Mouse (Mus musculus) kidney, adult 18-20 months (tissue): Measurements from ENCODE around the gene Fbxo45.
A peak's percentile ranks its signal among the peaks of the same experiment; 100 is the strongest.
"Not testable (repeated sequence)": the region's sequence is repeated elsewhere in the genome, so short reads cannot be mapped to it uniquely, and the experiment has no call there.

Experiments
- DNase-seq: peaks from one replicate; pipeline ENCODE4 v3.0.0; 2021

The Fbxo45 gene

GRCm38 (mm10) chr16:32246952-32247370 lies at the start of gene Fbxo45, which contains the start of gene Wdr53:
TSS of gene Fbxo45 (minus strand) at chr16:32247158.
TSS of gene Wdr53 (plus strand) at chr16:32247227.
- DNase-seq, result peak; percentile 97

DNA sequence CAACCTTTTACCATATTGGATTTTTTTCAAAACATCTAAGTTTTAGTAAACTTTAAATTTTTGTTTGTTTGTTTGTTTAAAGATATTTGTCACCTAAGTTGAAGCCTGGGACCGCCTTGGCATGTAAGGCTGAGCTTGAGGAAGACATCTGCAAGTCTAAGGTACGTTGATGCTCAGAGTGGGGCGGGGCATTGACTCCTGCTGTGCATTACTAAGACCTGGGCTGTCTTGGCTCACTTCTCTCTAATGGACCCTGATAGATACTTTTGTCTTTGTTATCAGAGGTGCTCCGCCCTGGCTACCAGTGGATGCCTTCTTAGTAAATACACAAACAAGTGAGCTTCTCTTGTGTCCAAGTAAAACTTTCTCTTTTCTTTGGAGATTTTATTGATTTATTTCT lies 44.9 kb upstream of the Fbxo45 start:
- DNase-seq, result no peak

DNA sequence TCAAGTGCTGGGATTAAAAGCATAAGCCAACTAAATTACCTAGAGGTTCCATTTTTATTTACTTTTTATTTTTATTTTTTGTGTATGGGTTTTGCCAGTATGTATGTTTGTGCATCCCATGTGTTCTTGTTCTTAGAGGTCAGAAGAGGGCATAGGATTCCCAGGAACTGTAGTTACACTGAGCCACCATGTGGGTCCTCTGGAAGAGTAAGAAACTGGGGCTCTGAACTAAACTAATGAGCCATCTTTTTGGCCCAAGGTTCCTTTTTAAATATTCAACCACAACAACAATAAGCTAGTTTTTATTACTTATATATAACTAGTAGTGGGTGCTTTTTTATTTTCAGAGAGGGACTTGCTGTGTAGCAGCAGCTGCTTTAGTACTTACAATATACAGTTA lies 35.6 kb upstream of the Fbxo45 start:
- DNase-seq, result no peak

DNA sequence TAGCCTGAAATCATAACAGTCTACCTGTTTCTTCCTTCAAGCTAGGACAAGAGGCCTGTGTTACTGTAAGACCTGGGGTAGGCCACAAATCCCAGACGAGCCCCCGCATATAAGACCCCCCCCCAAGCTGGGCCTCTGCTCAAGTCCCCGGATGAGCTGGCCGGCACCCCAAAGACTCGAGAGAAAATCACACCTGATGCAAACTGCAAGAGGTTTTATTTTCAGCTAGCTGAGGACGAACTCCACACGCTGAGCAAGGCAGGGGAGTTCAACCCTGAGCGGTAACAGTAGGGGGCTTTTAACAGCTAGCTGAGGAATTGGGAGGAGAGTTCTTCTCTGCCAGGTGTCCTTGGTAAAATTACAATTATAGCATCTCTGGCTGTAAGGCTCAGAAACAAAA lies 33.3 kb upstream of the Fbxo45 start:
- no peak for DNase-seq

DNA sequence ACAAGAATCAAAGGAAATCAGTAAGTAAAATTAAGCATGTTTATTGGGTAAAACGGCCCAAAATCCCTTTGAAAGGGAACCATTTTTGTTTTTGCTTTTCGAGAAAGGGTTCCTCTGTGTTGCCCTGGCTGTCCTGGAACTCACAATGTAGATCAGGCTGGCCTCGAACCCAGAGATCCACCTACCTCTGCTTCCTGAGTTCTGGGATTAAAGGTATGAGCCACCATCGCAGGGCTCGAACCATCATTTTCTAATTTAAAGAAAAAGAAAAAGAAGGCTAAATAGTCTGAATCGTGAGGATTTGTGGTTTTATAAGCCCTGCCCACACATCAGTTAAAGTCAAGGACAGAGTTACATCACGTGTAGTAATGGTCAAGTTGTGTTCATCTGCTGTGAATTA lies 31.4 kb upstream of the Fbxo45 start:
- no peak for DNase-seq

DNA sequence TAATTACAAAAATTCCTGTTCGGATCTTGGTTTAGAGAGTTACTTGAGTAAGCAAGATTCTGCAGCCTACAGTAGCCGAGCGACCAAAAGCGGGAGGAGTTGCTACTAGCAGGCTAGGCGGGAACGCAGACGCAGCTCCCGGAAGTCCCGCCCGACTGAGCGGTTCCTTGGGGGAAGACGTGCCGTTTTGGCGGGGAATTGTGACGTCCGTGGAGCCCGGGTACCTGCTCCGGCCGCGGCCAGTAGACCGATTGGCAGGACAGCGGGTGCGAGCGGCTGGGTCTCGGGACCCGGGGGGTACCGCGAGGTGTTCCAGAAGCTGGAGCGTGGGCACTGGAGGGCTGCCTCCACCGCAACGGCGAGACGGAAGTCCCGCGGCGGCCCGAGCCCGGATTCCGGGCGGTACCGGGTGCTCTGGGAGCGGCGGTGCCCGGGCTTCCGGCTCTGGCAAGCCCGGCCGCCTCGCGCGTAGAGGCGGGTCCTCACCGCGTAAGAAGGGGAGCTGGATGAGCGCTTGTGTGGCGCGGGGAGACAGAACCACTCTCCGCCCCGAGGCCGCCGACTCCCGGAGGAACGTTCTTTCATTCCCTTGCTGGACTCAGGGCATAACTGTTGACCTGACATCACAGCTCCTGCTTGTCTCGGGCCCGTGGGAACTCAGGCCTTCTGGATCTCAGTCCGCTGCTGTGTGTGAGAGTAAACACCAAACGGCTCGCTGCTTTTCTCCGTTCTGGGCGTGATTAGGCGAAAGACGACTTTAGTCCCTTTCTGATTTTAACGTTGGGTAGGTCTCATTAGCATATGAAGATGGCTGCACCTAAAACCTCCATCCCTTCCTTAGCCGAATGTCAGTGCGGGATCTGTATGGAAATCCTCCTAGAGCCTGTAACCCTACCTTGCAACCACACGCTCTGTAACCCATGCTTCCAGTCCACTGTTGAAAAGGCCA lies 30.6 kb upstream of the Fbxo45 start, which contains the start of gene Rnf168:
Gene Rnf168 (plus strand): TSS at position 152 of the 949 bp plus-strand sequence.
- peak; percentile 93 for DNase-seq

DNA sequence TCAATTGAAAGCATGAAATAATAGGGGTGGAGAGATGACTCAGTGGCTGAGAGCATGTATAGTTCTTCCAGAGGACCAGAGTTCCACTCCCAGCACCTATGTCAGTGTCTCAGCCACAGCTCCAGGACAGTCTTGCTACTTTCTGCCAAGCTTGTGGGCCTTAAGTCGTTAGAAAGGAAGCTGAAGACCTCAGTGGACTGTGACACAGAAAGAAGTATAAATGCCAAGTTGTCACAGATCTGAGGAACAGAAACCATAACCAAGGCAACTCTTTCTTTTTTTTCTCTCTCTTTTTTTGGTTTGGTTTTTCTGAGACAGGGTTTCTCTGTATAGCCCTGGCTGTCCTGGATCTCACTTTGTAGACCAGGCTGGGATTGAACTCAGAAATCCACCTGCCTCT lies 28.9 kb upstream of the Fbxo45 start:
- no peak for DNase-seq

GRCm38 (mm10) chr16:32275041-32275440 lies 28.1 kb upstream of the Fbxo45 start:
- no peak for DNase-seq

GRCm38 (mm10) chr16:32273338-32273737 lies 26.4 kb upstream of the Fbxo45 start:
- DNase-seq, result no peak

GRCm38 (mm10) chr16:32271291-32271690 lies 24.3 kb upstream of the Fbxo45 start, which contains the start of gene Smco1:
TSS of gene Smco1 (plus strand) at chr16:32271468.
- no peak for DNase-seq

- peak; percentile 16 for DNase-seq
Measured at GRCm38 (mm10) chr16:32264225-32264624, 17.3 kb upstream of the Fbxo45 start.

DNA sequence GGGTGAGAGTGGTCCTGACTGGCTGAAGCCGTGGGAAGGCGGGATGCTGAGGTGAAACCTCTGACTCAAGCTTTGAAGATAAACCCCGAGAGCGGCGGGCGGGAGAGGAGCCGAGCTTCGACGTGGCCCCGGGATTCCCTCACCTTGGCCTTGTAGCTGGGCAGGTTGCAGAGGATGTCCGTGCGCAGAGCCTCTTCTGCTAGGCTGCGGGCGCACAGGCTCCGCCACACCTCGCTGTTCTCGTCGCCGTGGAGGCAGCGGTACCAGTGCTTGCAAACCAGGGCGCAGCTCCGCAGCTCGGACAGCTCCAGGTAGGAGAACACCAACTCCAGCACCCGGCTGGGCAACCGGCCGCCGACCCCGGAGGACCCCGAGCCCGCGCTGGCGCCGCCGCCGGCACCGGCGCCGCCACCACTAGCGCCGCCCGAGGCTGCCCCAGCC lies 587 bp downstream of the Fbxo45 start:
- DNase-seq, result peak; percentile 55

DNA sequence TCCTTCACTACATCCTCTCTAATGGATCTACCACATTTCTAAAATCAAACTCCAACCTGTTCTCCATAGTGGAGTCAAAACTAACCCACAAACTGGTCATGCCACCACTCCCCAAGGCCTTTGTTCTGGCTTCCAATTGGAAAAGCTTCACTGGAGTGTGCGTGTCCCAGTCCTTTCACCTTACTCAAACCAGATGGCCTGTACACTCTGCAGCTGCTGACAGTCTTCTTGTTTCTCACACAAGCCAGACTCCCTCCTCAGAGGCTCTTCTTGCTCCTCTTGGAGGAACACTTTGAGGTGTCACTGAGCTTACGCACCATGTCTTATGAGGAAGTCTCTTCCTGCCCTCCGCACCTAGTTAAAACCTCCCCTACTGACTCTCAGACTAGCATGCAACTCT lies 3.1 kb downstream of the Fbxo45 start:
- DNase-seq, result no peak

DNA sequence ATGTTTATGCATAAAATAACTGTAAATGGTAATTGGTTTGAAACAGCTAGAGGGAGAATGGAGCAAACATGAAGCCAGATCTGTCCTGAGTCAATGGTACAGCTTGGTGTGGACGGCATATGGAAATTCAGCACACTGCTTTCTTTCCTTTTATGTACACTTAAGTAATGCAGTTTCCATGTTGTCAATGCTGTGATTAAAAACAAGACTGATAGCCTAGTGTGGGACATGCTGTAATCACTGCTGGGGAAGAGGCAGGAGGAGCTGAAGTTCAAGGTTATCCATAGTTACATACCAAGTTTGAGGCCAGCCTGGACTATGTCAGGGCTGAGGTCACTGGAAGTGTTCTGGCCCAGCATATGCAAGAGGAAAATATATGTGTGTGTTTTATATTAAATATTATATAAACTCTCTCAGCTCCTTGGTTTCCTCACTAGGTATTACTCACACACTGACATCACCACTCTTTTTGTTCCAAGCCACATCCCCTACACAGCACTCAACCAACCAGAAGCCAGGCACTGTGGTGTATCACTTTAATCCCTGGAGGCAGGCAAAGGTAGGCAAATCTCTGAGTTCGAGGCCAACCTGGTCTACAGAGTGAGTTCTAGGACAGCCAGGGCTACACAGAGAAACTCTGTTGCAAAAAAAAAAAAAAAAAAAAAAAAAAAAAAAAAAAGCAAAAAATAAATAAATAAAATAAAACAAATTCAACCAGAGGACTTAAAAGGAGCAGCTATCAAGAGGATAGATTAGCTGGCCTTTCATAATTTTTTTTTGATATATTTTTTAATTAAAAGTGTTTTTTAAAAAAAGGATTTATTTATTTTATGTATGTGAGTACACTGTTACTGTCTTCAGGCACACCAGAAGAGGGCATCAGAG lies 7.3 kb downstream of the Fbxo45 start:
- DNase-seq, result no peak

- DNase-seq, result no peak
Measured at GRCm38 (mm10) chr16:32237930-32238680, 8.9 kb downstream of the Fbxo45 start.

GRCm38 (mm10) chr16:32232050-32232449 lies 14.9 kb downstream of the Fbxo45 start:
- DNase-seq, result not testable (repeated sequence)

DNA sequence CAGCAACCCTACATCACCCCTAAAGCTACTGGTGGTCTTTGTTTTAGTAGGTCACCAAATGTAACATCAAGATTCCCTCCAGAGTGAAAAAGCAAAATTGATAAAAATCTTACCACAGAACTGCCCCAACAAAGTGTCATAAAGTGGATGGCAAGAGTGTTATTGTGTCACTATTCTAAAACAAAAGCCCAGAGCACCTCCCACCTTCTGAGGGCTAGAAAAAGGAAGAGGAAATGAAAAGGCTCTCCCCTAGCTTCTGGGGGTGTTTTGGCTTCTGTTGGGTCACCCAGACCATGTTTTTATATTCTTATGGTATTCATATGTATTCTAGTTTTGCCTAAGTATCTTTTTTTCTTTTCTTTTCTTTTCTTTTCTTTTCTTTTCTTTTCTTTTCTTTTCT lies 24.6 kb downstream of the Fbxo45 start:
- DNase-seq, result no peak

DNA sequence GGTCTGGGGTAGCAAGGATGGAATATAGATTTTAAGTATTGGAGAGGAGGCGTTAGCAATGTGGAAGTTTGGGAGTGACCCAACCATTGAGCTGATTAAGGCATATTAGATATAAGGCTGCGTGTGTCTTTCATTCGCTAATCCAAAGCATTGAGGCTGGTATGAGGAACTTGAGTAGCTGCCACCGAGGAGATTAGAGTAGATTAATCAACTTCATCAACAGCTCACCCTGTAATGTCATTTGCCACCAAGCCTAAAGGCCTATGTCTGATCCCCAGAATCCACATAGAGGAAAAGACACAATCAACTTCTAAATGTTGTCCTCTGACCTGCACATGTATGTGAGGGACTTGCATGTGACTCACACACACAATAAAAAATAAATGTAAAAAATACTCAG lies 25.2 kb downstream of the Fbxo45 start:
- DNase-seq, result no peak

GRCm38 (mm10) chr16:32214804-32215576 lies 32.0 kb downstream of the Fbxo45 start:
- no peak for DNase-seq

- no peak for DNase-seq
Measured at GRCm38 (mm10) chr16:32214156-32214555, 32.8 kb downstream of the Fbxo45 start.

GRCm38 (mm10) chr16:32204902-32205301 lies 42.1 kb downstream of the Fbxo45 start:
- DNase-seq, result no peak

- DNase-seq, result peak; percentile 68
Measured at GRCm38 (mm10) chr16:32202681-32203080, 44.3 kb downstream of the Fbxo45 start.
